Mouse (Mus musculus): Measurements from ENCODE around the gene Sbno1. TPM values are rescaled to one million over a fixed set of nuclear protein-coding genes. Genes with fewer than 3 reads are reported as not detected.
"Not testable (repeated sequence)": the region's sequence is repeated elsewhere in the genome, so short reads cannot be mapped to it uniquely, and the experiment has no call there.

Gene Sbno1
- polyA plus RNA-seq (2014; fragmentation: Nextera tagmentation; extraction: Ambion mirVana): 101 and 102 TPM in 2 replicates

DNA sequence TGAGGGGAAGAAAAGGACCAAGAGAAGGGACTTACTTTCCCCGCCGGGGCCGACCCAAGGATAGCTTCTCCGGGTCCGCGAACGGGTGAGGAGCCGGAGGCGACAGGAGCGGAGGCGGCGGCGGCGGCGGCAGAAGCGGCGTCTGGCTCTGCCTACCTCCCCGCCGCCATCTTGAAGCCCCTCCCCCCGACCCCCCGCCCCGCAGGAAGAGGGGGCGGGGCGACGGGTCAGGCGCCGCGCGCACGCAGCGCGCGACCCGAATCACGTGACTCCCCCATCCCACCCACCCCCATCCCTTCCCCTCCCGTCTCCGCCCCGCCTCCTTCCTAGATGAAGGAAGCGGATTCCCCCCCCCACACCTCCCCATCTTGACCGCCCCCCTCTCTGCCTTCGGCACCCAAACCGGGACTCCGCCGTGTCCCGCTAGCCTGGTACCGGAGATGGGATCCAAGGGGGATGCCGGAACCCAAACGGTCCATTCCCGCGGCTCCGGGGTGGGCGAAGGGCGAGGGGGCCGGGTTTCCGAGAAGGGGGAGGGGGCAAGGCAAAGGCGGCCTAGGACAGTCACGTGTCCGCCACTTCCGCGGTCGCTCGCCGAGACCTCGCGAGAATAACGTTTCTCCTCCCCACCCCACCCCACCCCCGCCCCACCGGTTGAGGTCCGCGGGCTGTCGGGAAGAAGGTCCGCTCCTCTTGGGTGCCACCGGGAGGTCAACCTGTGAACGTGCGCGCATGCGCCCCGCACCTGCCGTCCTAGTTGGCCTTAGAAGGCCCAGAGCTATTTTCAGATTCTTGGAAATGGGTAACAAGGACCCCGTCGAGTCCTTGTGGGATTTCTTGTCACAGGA lies at the start of gene Sbno1:
Gene Sbno1 (minus strand): TSS at position 590 of the 848 bp plus-strand sequence.
- Histone ChIP-seq H3K27me3 (ENCODE audit: control insufficient read depth, insufficient read depth, low read length) (no peaks in the 10 kb centered on the region), H3K4me3 (ENCODE audit: low read depth, low read length) (peak within 1 kb of the TSS; percentile 95), H3K9ac (replicated peaks; ENCODE audit: low read depth, low read length) (peak within 1 kb of the TSS; percentile 81), H3K4me2 (ENCODE audit: low read depth, low read length) (peak within 1 kb of the TSS; percentile 92), H3K4me1 (ENCODE audit: control insufficient read depth, insufficient read depth, low read length) (peaks cover 14% of the 10 kb centered on the region), H3K27ac (ENCODE audit: low read depth, low read length) (peak within 1 kb of the TSS; percentile 93), H3K36me3 (ENCODE audit: control insufficient read depth, insufficient read depth, low read length) (no peaks in the 10 kb centered on the region), H3K9me3 (ENCODE audit: control insufficient read depth, low read length) (no peaks in the 10 kb centered on the region)
- WGBS: under 1% methylated on average over 53 of the region's 81 CpGs
- ATAC-seq (ENCODE audit: low read depth): peak; percentile 92

DNA sequence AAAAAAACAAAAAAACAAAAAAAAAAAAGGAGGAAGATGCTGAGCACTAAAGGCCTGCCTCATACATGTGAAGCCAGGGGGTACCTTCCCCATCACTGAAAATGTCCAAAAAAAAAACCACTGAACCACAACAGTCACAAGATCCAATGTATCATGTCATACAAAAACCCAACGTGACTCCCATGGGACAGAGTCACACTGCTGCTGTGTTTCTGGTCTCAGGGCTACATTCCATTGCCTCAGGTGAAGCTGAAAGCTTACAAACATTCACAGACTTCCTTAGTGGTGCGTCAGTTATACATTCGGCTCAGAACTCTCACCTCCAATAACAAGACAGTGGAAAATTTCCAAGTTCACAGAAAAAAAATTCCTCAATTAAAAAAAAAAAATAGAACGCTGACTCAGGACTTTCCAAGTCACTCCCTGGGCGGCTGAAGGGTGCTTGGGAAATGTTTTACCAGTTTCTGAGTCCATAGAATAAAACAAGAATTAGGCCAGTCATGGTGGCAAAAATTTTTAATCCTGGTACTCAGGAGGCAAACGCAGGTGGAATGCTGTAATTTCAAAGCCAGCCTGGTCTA lies 44.9 kb upstream of the Sbno1 start:
- peaks cover 9% of the 10 kb centered on the region; the same call in 1 of the 2 replicates for H3K36me3 ChIP-seq (ENCODE audit: control insufficient read depth, insufficient read depth, low read length)
- H3K4me1 ChIP-seq (ENCODE audit: control insufficient read depth, insufficient read depth, low read length): no peaks in the 10 kb centered on the region
- H3K4me3 ChIP-seq (ENCODE audit: low read depth, low read length): no peak overlapping the region
- WGBS: 90% methylated on average over 6 of the region's 6 CpGs
- no peak overlapping the region for H3K27ac ChIP-seq (ENCODE audit: low read depth, low read length)
- no peaks in the 10 kb centered on the region for H3K27me3 ChIP-seq (ENCODE audit: control insufficient read depth, insufficient read depth, low read length)
- no peaks in the 10 kb centered on the region for H3K9me3 ChIP-seq (ENCODE audit: control insufficient read depth, low read length)
- no peak for ATAC-seq (ENCODE audit: low read depth)
- H3K4me2 ChIP-seq (ENCODE audit: low read depth, low read length): no peak overlapping the region
- no peak overlapping the region for H3K9ac ChIP-seq (replicated peaks; ENCODE audit: low read depth, low read length)

- ATAC-seq (ENCODE audit: low read depth): no peak
- WGBS: 91% methylated on average over 6 of the region's 6 CpGs
- Histone ChIP-seq H3K27ac (ENCODE audit: low read depth, low read length) (no peak overlapping the region), H3K9me3 (ENCODE audit: control insufficient read depth, low read length) (no peaks in the 10 kb centered on the region), H3K4me1 (ENCODE audit: control insufficient read depth, insufficient read depth, low read length) (no peaks in the 10 kb centered on the region), H3K9ac (replicated peaks; ENCODE audit: low read depth, low read length) (no peak overlapping the region), H3K36me3 (ENCODE audit: control insufficient read depth, insufficient read depth, low read length) (peaks cover 9% of the 10 kb centered on the region; the same call in 1 of the 2 replicates), H3K4me3 (ENCODE audit: low read depth, low read length) (no peak overlapping the region), H3K27me3 (ENCODE audit: control insufficient read depth, insufficient read depth, low read length) (no peaks in the 10 kb centered on the region), H3K4me2 (ENCODE audit: low read depth, low read length) (no peak overlapping the region)
Observed at GRCm38 (mm10) chr5:124469486-124469885, 43.7 kb upstream of the Sbno1 start.

GRCm38 (mm10) chr5:124468365-124468764 lies 42.6 kb upstream of the Sbno1 start:
- Histone ChIP-seq H3K4me3 (ENCODE audit: low read depth, low read length) (no peak overlapping the region), H3K27ac (ENCODE audit: low read depth, low read length) (no peak overlapping the region), H3K36me3 (ENCODE audit: control insufficient read depth, insufficient read depth, low read length) (peaks cover 9% of the 10 kb centered on the region; the same call in 1 of the 2 replicates), H3K27me3 (ENCODE audit: control insufficient read depth, insufficient read depth, low read length) (no peaks in the 10 kb centered on the region), H3K4me1 (ENCODE audit: control insufficient read depth, insufficient read depth, low read length) (no peaks in the 10 kb centered on the region), H3K9me3 (ENCODE audit: control insufficient read depth, low read length) (no peaks in the 10 kb centered on the region), H3K9ac (replicated peaks; ENCODE audit: low read depth, low read length) (no peak overlapping the region), H3K4me2 (ENCODE audit: low read depth, low read length) (no peak overlapping the region)
- 92% methylated on average over 7 of the region's 7 CpGs for WGBS
- ATAC-seq (ENCODE audit: low read depth): no peak

DNA sequence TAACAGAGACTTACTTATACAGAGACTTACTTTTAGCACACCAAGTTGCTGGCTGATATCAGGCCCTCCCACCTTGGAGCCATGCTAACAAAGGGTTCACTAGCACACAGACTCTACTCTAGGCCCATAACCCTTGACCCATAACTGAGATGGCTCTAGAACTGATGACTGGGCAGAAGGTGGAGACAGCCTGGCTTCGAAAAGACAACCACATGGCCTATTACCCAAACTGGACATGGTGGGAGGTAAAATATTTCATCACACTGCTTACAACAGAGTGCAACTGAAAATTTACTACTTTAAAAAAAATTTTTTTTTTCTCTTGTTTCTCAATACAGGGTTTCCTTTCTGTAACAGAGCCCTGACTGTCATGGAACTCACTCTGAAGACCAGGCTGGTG lies 42.0 kb upstream of the Sbno1 start:
- Histone ChIP-seq H3K4me1 (ENCODE audit: control insufficient read depth, insufficient read depth, low read length) (no peaks in the 10 kb centered on the region), H3K27ac (ENCODE audit: low read depth, low read length) (no peak overlapping the region), H3K4me2 (ENCODE audit: low read depth, low read length) (no peak overlapping the region), H3K9me3 (ENCODE audit: control insufficient read depth, low read length) (no peaks in the 10 kb centered on the region), H3K4me3 (ENCODE audit: low read depth, low read length) (no peak overlapping the region), H3K27me3 (ENCODE audit: control insufficient read depth, insufficient read depth, low read length) (no peaks in the 10 kb centered on the region), H3K9ac (replicated peaks; ENCODE audit: low read depth, low read length) (no peak overlapping the region), H3K36me3 (ENCODE audit: control insufficient read depth, insufficient read depth, low read length) (peaks cover 12% of the 10 kb centered on the region)
- 100% methylated on average over 1 of the region's 1 CpGs for WGBS
- no peak for ATAC-seq (ENCODE audit: low read depth)

DNA sequence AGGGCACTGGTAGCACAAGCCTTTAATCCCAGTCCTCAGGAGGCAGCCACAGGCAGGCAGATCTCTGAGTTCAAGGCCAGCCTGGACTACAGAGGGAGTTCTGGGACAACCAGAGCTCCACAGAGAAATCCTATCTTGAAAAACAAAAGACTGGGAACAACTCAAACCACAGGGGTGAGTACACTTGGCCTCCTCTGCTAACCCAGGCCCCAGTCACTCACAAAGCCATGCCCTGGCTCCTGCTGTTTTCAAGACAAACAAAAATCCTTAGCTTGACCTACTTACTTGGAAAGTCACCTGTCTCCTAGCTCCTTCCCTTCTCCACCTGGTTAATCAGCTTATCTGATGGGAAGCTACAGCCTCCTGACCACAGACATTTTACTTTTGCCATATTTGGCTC lies 39.1 kb upstream of the Sbno1 start:
- no peaks in the 10 kb centered on the region for H3K27me3 ChIP-seq (ENCODE audit: control insufficient read depth, insufficient read depth, low read length)
- peaks cover 23% of the 10 kb centered on the region for H3K36me3 ChIP-seq (ENCODE audit: control insufficient read depth, insufficient read depth, low read length)
- no peak overlapping the region for H3K4me3 ChIP-seq (ENCODE audit: low read depth, low read length)
- H3K27ac ChIP-seq (ENCODE audit: low read depth, low read length): no peak overlapping the region
- ATAC-seq (ENCODE audit: low read depth): no peak
- no peaks in the 10 kb centered on the region for H3K4me1 ChIP-seq (ENCODE audit: control insufficient read depth, insufficient read depth, low read length)
- no peak overlapping the region for H3K9ac ChIP-seq (replicated peaks; ENCODE audit: low read depth, low read length)
- H3K9me3 ChIP-seq (ENCODE audit: control insufficient read depth, low read length): no peaks in the 10 kb centered on the region
- H3K4me2 ChIP-seq (ENCODE audit: low read depth, low read length): no peak overlapping the region

DNA sequence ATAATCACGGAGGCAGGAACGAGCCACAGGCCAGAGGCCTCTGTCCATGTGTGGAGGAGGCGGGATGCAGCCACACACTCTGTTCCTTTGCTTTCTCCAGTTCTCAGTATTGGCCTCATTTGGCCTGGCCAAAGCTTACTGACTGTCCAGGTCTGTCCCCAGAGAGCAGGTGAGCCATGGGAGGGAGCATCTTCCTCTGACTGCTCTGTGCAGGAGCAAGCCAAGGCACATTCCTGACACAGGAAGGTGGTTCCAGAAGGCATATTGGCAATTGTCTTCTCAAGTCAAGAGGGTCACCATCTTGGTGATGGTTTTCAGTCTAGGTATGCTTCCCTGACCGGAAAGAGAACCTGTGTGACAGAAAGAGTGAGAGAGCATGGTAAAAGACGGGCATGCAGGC lies 37.7 kb upstream of the Sbno1 start:
- ATAC-seq (ENCODE audit: low read depth): no peak
- Histone ChIP-seq H3K9ac (replicated peaks; ENCODE audit: low read depth, low read length) (no peak overlapping the region), H3K27ac (ENCODE audit: low read depth, low read length) (no peak overlapping the region), H3K36me3 (ENCODE audit: control insufficient read depth, insufficient read depth, low read length) (peaks cover 35% of the 10 kb centered on the region), H3K4me1 (ENCODE audit: control insufficient read depth, insufficient read depth, low read length) (no peaks in the 10 kb centered on the region), H3K9me3 (ENCODE audit: control insufficient read depth, low read length) (no peaks in the 10 kb centered on the region), H3K27me3 (ENCODE audit: control insufficient read depth, insufficient read depth, low read length) (no peaks in the 10 kb centered on the region), H3K4me2 (ENCODE audit: low read depth, low read length) (no peak overlapping the region), H3K4me3 (ENCODE audit: low read depth, low read length) (no peak overlapping the region)
- WGBS: 89% methylated on average over 5 of the region's 5 CpGs

DNA sequence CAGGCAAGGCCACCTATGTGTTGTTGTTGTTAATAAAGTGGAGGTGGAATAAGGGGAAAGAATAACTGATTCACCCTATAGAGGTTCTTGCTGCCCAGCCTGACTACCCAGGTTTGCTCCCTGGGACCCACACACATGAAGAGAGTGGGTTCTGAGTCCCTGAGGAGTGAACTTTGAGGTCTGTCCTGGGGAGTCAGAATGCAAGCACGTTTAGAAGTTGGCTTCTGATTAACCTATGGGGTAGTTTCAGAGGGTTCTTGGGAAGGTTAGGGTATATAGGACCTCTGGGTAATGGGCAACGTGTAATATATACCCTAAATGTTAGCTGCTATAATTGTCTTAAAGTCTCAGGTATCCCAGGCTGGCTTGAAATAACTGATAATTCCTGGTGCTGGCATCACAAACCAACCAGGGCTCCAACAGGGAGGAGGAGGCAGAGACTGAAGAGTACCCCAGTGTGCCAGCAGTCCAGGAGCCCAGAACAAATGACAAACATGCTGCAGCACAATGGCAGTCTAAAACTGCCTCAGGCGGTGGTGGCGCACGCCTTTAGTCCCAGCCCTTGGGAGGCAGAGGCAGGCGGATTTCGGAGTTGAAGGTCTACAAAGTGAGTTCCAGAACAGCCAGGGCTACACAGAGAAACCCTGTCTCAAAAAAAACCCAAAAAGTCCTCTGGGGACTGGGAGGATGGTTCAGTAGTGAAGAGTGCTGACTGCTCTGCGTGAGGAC lies 36.7 kb upstream of the Sbno1 start:
- H3K9ac ChIP-seq (replicated peaks; ENCODE audit: low read depth, low read length): no peak overlapping the region
- H3K27me3 ChIP-seq (ENCODE audit: control insufficient read depth, insufficient read depth, low read length): no peaks in the 10 kb centered on the region
- no peaks in the 10 kb centered on the region for H3K4me1 ChIP-seq (ENCODE audit: control insufficient read depth, insufficient read depth, low read length)
- no peak overlapping the region for H3K4me2 ChIP-seq (ENCODE audit: low read depth, low read length)
- peaks cover 36% of the 10 kb centered on the region for H3K36me3 ChIP-seq (ENCODE audit: control insufficient read depth, insufficient read depth, low read length)
- no peak for ATAC-seq (ENCODE audit: low read depth)
- no peak overlapping the region for H3K27ac ChIP-seq (ENCODE audit: low read depth, low read length)
- no peaks in the 10 kb centered on the region for H3K9me3 ChIP-seq (ENCODE audit: control insufficient read depth, low read length)
- H3K4me3 ChIP-seq (ENCODE audit: low read depth, low read length): no peak overlapping the region
- whole genome bisulfite sequencing: 89% methylated on average over 8 of the region's 8 CpGs

GRCm38 (mm10) chr5:124460922-124461321 lies 35.1 kb upstream of the Sbno1 start:
- not testable (repeated sequence) for H3K4me3 ChIP-seq (ENCODE audit: low read depth, low read length); H3K27ac ChIP-seq (ENCODE audit: low read depth, low read length); H3K9ac ChIP-seq (replicated peaks; ENCODE audit: low read depth, low read length); H3K9me3 ChIP-seq (ENCODE audit: control insufficient read depth, low read length); H3K4me1 ChIP-seq (ENCODE audit: control insufficient read depth, insufficient read depth, low read length); ATAC-seq (ENCODE audit: low read depth); H3K4me2 ChIP-seq (ENCODE audit: low read depth, low read length); H3K27me3 ChIP-seq (ENCODE audit: control insufficient read depth, insufficient read depth, low read length)
- 95% methylated on average over 14 of the region's 14 CpGs for WGBS
- peaks cover 50% of the 10 kb centered on the region for H3K36me3 ChIP-seq (ENCODE audit: control insufficient read depth, insufficient read depth, low read length)
